Mouse (Mus musculus) embryonic facial prominence, embryonic 15.5 days (tissue): ENCODE data around the gene Ccr7. TPM values are rescaled to one million over a fixed set of nuclear protein-coding genes. Genes with fewer than 3 reads are reported as not detected.
A peak's percentile ranks its signal among the peaks of the same experiment; 100 is the strongest.

Source experiments
- ATAC-seq: fragments of 200-750 bp; cut with Nextera tagmentation; 2 replicates; pipeline ENCODE4 v1.8.0; 2017; ENCODE audit warnings: low read depth, moderate TSS enrichment; ENCODE audit not compliant: insufficient number of reproducible peaks, low FRiP score, low TSS enrichment
- H3K27ac ChIP-seq: fragments of 300-500 bp; sonication (generic); replicated peaks from 2 replicates; pipeline ENCODE4 v1.5.1; 2015; ENCODE audit warnings: mild to moderate bottlenecking, inconsistent platforms
- H3K27me3 ChIP-seq: fragments of 300-500 bp; sonication (generic); 2 replicates; pipeline ENCODE4 v1.6.1; 2015; ENCODE audit warnings: inconsistent platforms
- H3K36me3 ChIP-seq: fragments of 300-500 bp; sonication (generic); 2 replicates; pipeline ENCODE4 v1.6.1; 2015; ENCODE audit warnings: mild to moderate bottlenecking, inconsistent platforms
- H3K4me1 ChIP-seq: fragments of 300-500 bp; sonication (generic); 2 replicates; pipeline ENCODE4 v1.6.1; 2015; ENCODE audit warnings: inconsistent platforms
- H3K4me2 ChIP-seq: fragments of 300-500 bp; sonication (generic); replicated peaks from 2 replicates; pipeline ENCODE4 v1.6.1; 2015; ENCODE audit warnings: mild to moderate bottlenecking, inconsistent platforms
- H3K4me3 ChIP-seq: fragments of 300-500 bp; sonication (generic); replicated peaks from 2 replicates; pipeline ENCODE4 v1.5.1; 2015; ENCODE audit warnings: mild to moderate bottlenecking, inconsistent platforms
- H3K9ac ChIP-seq: fragments of 300-500 bp; sonication (generic); 2 replicates; pipeline ENCODE4 v1.6.1; 2015; ENCODE audit warnings: inconsistent platforms
- H3K9me3 ChIP-seq: fragments of 300-500 bp; sonication (generic); replicated peaks from 2 replicates; pipeline ENCODE4 v1.6.1; 2016; ENCODE audit warnings: inconsistent platforms
- WGBS: fragments of 180-500 bp; shearing (Covaris S2); methylation state at CpG from one replicate; pipeline ENCODE4 v1.1.7; 2015; 5-methylcytosine and 5-hydroxymethylcytosine counted together
- polyA plus RNA-seq: library from polyadenylated mRNA; unstranded; fragments of >200 nt; fragmentation: Nextera tagmentation; extraction: Ambion mirVana; gene quantifications from 2 replicates; pipeline ENCODE4 v1.2.1, GENCODE M21; 2015

The Ccr7 gene
- polyA plus RNA-seq, 1 experiment from 2014 or later: 0.57 TPM

- no peak overlapping the region for H3K9ac ChIP-seq
- ATAC-seq: no peak
- no peak overlapping the region for H3K4me3 ChIP-seq
- H3K4me2 ChIP-seq: no peak overlapping the region
- H3K27me3 ChIP-seq: no peaks in the 10 kb centered on the region
- peak overlapping the region; percentile 85 for H3K27ac ChIP-seq
- H3K9me3 ChIP-seq: no peaks in the 10 kb centered on the region
- H3K36me3 ChIP-seq: no peaks in the 10 kb centered on the region
- 58% methylated on average over 8 of the region's 8 CpGs for WGBS
- H3K4me1 ChIP-seq: peaks cover 50% of the 10 kb centered on the region
Measured at GRCm38 (mm10) chr11:99135047-99135440, 19.8 kb downstream of the Ccr7 start.

GRCm38 (mm10) chr11:99134266-99135046 is 20.4 kb downstream of the Ccr7 start:
- no peaks in the 10 kb centered on the region for H3K36me3 ChIP-seq
- no peak overlapping the region for H3K4me3 ChIP-seq
- no peak overlapping the region for H3K4me2 ChIP-seq
- H3K27ac ChIP-seq: peak overlapping the region; percentile 85
- H3K27me3 ChIP-seq: no peaks in the 10 kb centered on the region
- WGBS: 26% methylated on average over 15 of the region's 15 CpGs
- H3K4me1 ChIP-seq: peaks cover 52% of the 10 kb centered on the region
- no peak overlapping the region for H3K9ac ChIP-seq
- ATAC-seq: no peak
- no peaks in the 10 kb centered on the region for H3K9me3 ChIP-seq

- H3K9me3 ChIP-seq: no peaks in the 10 kb centered on the region
- WGBS: 30% methylated on average over 5 of the region's 5 CpGs
Measured at GRCm38 (mm10) chr11:99133285-99133897, 21.5 kb downstream of the Ccr7 start.

GRCm38 (mm10) chr11:99132091-99132730 is 22.7 kb downstream of the Ccr7 start:
- 6% methylated on average over 11 of the region's 11 CpGs for WGBS
- no peak overlapping the region for H3K4me3 ChIP-seq
- H3K9me3 ChIP-seq: no peaks in the 10 kb centered on the region
- peak; percentile 71 for ATAC-seq
- H3K4me2 ChIP-seq: peak overlapping the region; percentile 37
- peak overlapping the region; percentile 21; the same call in 1 of the 2 replicates for H3K9ac ChIP-seq
- H3K4me1 ChIP-seq: peaks cover 63% of the 10 kb centered on the region
- no peaks in the 10 kb centered on the region for H3K27me3 ChIP-seq
- no peaks in the 10 kb centered on the region for H3K36me3 ChIP-seq
- peak overlapping the region; percentile 81 for H3K27ac ChIP-seq

More at GRCm38 (mm10) chr11:99133285-99133897, 21.5 kb downstream of the Ccr7 start:
- no peaks in the 10 kb centered on the region for H3K36me3 ChIP-seq
- peak overlapping the region; percentile 85 for H3K27ac ChIP-seq
- H3K27me3 ChIP-seq: no peaks in the 10 kb centered on the region
- no peak for ATAC-seq
- no peak overlapping the region for H3K4me2 ChIP-seq
- peaks cover 52% of the 10 kb centered on the region for H3K4me1 ChIP-seq
- H3K4me3 ChIP-seq: no peak overlapping the region
- no peak overlapping the region for H3K9ac ChIP-seq

- Histone ChIP-seq H3K27me3 (no peaks in the 10 kb centered on the region), H3K4me1 (peaks cover 71% of the 10 kb centered on the region), H3K36me3 (no peaks in the 10 kb centered on the region), H3K4me3 (no peak overlapping the region), H3K4me2 (peak overlapping the region; percentile 37; the same call in 1 of the 2 replicates), H3K9ac (0 out of 2 replicates have a peak overlapping the region, but pooled peaks have one; percentile 21), H3K27ac (peak overlapping the region; percentile 81), H3K9me3 (no peaks in the 10 kb centered on the region)
- ATAC-seq: no peak
- WGBS: 34% methylated on average over 12 of the region's 12 CpGs
Measured at GRCm38 (mm10) chr11:99131463-99131840, 23.4 kb downstream of the Ccr7 start.

- no peaks in the 10 kb centered on the region for H3K9me3 ChIP-seq
- peaks cover 76% of the 10 kb centered on the region for H3K4me1 ChIP-seq
- H3K9ac ChIP-seq: no peak overlapping the region
- H3K27ac ChIP-seq: peak overlapping the region; percentile 81; the same call in 1 of the 2 replicates
- no peaks in the 10 kb centered on the region for H3K36me3 ChIP-seq
- H3K27me3 ChIP-seq: no peaks in the 10 kb centered on the region
- H3K4me3 ChIP-seq: no peak overlapping the region
- ATAC-seq: no peak
- no peak overlapping the region for H3K4me2 ChIP-seq
- 54% methylated on average over 5 of the region's 5 CpGs for WGBS
Measured at GRCm38 (mm10) chr11:99130736-99131462, 24.0 kb downstream of the Ccr7 start.

- ATAC-seq: no peak
- H3K4me2 ChIP-seq: no peak overlapping the region
- WGBS: 40% methylated on average over 2 of the region's 2 CpGs
- peaks cover 79% of the 10 kb centered on the region for H3K4me1 ChIP-seq
- no peaks in the 10 kb centered on the region for H3K36me3 ChIP-seq
- no peak overlapping the region for H3K4me3 ChIP-seq
- H3K27me3 ChIP-seq: no peaks in the 10 kb centered on the region
- no peaks in the 10 kb centered on the region for H3K9me3 ChIP-seq
- no peak overlapping the region for H3K9ac ChIP-seq
- no peak overlapping the region for H3K27ac ChIP-seq
Measured at GRCm38 (mm10) chr11:99129287-99129686, 25.6 kb downstream of the Ccr7 start.

- no peak for ATAC-seq
Measured at GRCm38 (mm10) chr11:99127785-99128682, 26.8 kb downstream of the Ccr7 start.

GRCm38 (mm10) chr11:99126482-99127253 is 28.2 kb downstream of the Ccr7 start:
- Histone ChIP-seq H3K27me3 (no peaks in the 10 kb centered on the region), H3K36me3 (no peaks in the 10 kb centered on the region), H3K4me1 (peaks cover 69% of the 10 kb centered on the region), H3K9ac (no peak overlapping the region), H3K4me3 (no peak overlapping the region), H3K4me2 (no peak overlapping the region), H3K9me3 (no peaks in the 10 kb centered on the region), H3K27ac (peak overlapping the region; percentile 63)
- ATAC-seq: no peak
- 36% methylated on average over 5 of the region's 5 CpGs for WGBS

More at GRCm38 (mm10) chr11:99127785-99128682, 26.8 kb downstream of the Ccr7 start:
- H3K9me3 ChIP-seq: no peaks in the 10 kb centered on the region
- no peak overlapping the region for H3K9ac ChIP-seq
- 78% methylated on average over 18 of the region's 18 CpGs for WGBS
- no peaks in the 10 kb centered on the region for H3K36me3 ChIP-seq
- H3K4me3 ChIP-seq: no peak overlapping the region
- H3K4me1 ChIP-seq: peaks cover 71% of the 10 kb centered on the region
- H3K4me2 ChIP-seq: no peak overlapping the region
- no peaks in the 10 kb centered on the region for H3K27me3 ChIP-seq
- peak overlapping the region; percentile 5; the same call in 1 of the 2 replicates for H3K27ac ChIP-seq
